Mouse (Mus musculus) gastrocnemius, postnatal 36 days (tissue): ENCODE results near the gene Anapc1. TPM values are rescaled to one million over a fixed set of nuclear protein-coding genes. Genes with fewer than 3 reads are reported as not detected.

Source experiments
- DNase-seq, 2 experiments: peaks; one replicate each; pipeline ENCODE4 v3.0.0; 2022
- intact Hi-C: fragments of 180-260 bp; cut with DNase I; formaldehyde crosslinking; loops from one replicate; pipeline ENCODE4 v1.15.1; 2025
- long read RNA-seq, 2 experiments: library from polyadenylated mRNA; stranded (forward); transcript quantifications; one replicate each; pipeline ENCODE4 v2.0.0; 2021
- total RNA-seq, 2 experiments: library from RNA; stranded (reverse); gene quantifications; 2 replicates each; pipeline ENCODE4 v1.2.3; 2021

Gene Anapc1
- total RNA-seq: 10 to 100 TPM; 31.5 to 34.2 TPM
- long read RNA-seq, experiment 1, full-length matches to known transcripts: 1 of 9 reads
- long read RNA-seq, experiment 1, partial matches to known transcripts: 3 of 9 reads
- long read RNA-seq, experiment 1, other reads (novel, unspliced or antisense): 5 of 9 reads
- long read RNA-seq, experiment 2, full-length matches to known transcripts: 1 of 6 reads
- long read RNA-seq, experiment 2, partial matches to known transcripts: 4 of 6 reads
- long read RNA-seq, experiment 2, other reads (novel, unspliced or antisense): 1 of 6 reads

DNA sequence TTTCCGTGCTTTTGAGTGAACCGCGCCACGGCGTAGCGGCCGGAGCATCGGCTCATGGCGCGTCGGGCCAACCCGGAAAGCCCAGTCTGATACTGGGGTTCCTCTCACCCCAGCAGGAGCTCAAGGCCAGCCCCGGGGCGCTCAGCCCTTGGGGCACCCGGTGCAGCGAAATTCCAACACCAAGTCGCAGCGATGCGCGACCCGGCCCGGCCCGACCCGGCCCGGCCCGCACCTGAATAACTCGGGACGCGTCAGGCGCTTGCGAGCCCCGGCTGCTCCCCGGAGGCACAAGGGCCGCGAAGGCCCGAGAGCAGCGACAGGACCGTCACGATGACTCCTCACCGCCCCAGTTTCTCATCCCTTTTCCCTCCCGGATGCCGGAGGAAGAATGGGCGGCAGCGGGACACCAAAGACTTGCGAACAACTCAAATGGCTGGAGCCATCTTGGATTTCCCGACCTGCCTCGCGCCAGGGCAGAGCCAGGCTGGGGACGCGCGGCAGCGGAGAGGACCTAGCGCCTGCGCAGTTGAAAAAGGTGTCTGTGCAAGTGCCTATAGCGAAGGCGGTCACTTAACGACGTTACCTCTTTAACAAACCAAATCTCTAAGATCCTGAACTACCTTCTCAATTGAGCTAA, at the start of gene Anapc1:
Gene Anapc1, minus strand, starts transcription at position 471 of the 637 bp plus-strand sequence.
- intact Hi-C loops: no loop called here

GRCm38 (mm10) chr2:128735089-128735488, 47.9 kb upstream of the Anapc1 start:
- DNase-seq: no peak
- intact Hi-C loops: no loop called here

More for the DNA sequence above, at the start of gene Anapc1:
- peak; percentile 70 to 80 for DNase-seq

GRCm38 (mm10) chr2:128731951-128732350, 44.8 kb upstream of the Anapc1 start:
- intact Hi-C loops: no loop called here
- no peak for DNase-seq

DNA sequence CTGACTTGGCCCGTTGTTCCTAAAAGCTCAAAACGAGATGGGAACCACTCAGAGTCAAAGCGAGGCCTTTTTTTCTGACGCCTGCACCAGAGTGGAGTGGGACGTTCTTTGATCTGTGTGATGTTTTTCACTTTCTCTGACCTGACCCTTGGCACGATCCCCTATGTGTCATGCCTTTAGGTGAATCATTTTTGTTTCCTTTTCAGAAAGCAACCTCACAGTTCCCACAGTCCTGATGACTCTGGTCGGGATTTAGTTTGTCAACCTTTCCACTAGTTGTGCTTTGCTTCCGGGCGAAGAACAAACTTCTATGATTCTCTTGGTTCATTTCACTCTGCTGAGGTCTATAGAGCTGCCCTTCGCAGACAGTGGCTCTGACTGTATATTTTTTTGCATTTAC, 44.3 kb upstream of the Anapc1 start:
- DNase-seq: no peak
- intact Hi-C loops: no loop called here

- intact Hi-C loops: no loop called here
- no peak for DNase-seq
Measured at GRCm38 (mm10) chr2:128729141-128729540, 42.0 kb upstream of the Anapc1 start.

- intact Hi-C loops: no loop called here
- no peak for DNase-seq
Measured at GRCm38 (mm10) chr2:128728066-128728465, 40.9 kb upstream of the Anapc1 start.

GRCm38 (mm10) chr2:128727552-128727951, 40.4 kb upstream of the Anapc1 start:
- no peak for DNase-seq
- intact Hi-C loops: no loop called here

DNA sequence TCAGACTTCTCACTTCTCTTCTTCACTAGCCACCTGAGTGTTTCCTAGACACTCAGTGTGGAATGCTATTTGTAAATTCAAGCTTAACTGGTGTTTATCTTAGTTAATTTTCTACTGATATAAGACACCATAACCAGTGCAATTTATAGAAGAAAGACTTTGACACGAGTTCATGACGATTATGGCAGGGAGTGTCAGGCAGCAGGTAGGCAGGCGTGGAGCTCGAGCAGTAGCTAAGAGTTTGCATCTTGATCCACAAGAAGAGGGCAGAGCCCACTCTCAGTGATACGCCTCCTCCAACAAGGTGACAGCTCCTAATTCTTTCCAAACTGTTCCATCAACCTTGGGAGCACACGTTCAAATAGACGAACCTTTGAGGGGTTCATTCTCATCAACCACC, 39.4 kb upstream of the Anapc1 start:
- intact Hi-C loops: no loop called here

GRCm38 (mm10) chr2:128726067-128726466, 38.9 kb upstream of the Anapc1 start:
- DNase-seq: no peak
- intact Hi-C loops: no loop called here

More for the DNA sequence above, 39.4 kb upstream of the Anapc1 start:
- no peak for DNase-seq

DNA sequence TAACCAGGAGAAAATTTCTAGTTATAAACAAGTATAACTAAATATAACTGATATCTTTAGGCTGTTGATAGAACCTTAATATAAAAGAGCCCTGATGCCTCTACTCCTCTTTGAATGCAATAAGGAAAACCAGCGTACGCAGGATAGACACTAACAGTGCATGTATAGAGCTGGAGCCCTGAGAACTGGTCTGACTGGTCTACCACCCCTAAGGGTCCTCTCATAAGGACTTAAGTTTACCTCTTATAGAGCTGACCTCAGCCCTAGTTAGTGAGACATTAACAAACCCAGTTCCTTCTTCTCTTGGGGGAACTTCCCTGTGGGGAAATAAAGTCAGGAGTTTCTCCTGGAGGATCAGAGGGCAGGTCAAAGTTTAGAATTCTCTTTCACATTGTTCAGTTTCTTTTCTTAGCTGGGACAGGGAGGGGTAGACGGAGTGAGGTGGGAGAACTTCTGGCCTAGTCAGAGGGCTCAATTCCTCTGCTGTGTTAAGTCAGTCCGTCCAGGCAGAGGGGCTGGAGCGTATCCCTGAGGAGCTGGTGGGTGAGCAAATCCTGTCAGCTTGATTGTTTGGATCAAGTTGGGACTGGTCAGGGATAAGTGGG, 35.0 kb upstream of the Anapc1 start:
- DNase-seq: no peak
- intact Hi-C loops: no loop called here

DNA sequence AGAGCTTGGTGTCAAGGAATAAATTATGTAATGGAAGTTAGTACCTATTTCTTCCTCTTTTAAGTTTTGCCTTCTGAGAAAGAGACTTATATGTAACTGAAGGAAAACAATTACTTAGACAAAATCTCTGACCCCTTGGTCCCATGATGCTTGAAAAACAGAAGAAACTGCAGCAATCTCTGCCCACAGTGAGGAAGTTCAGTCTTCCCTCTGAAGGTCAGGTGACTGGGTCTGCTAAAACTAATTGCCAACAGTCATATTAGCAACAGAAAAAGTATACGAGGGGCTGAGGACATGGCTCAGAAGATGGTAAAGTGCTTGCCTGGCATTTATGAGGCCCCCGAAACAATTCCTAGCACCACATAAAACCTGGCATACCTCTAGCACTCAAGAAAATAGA, 32.2 kb upstream of the Anapc1 start:
- intact Hi-C loops: no loop called here
- no peak for DNase-seq

GRCm38 (mm10) chr2:128715979-128716378, 28.8 kb upstream of the Anapc1 start:
- intact Hi-C loops: no loop called here

GRCm38 (mm10) chr2:128714724-128715241, 27.6 kb upstream of the Anapc1 start:
- intact Hi-C loops: no loop called here

More at GRCm38 (mm10) chr2:128715979-128716378, 28.8 kb upstream of the Anapc1 start:
- no peak for DNase-seq

GRCm38 (mm10) chr2:128713548-128714003, 26.4 kb upstream of the Anapc1 start:
- no peak for DNase-seq
- intact Hi-C loops: no loop called here

More at GRCm38 (mm10) chr2:128714724-128715241, 27.6 kb upstream of the Anapc1 start:
- DNase-seq: no peak

DNA sequence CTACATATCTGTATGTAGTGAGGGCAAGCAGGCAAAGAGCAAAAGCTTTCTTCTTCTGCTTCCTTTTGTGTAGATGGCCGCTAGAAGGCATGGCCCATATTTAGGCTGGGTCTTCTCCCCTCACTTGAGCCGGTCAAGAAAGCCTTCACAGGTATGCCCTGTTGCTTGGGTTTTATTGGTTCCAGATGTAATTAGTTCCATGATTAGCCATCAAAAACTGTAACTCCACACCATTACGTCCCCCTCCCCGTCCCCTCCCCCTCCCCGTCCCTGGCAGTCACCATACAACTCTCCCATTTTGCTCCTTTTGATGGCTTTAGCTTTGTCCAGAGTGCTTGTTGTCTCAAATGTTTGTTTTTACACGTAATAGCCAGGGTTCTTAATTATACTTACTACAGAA, 25.7 kb upstream of the Anapc1 start:
- DNase-seq: no peak
- intact Hi-C loops: no loop called here

GRCm38 (mm10) chr2:128710609-128711008, 23.4 kb upstream of the Anapc1 start:
- intact Hi-C loops: no loop called here
- no peak for DNase-seq

- intact Hi-C loops: loop anchor here (5.0 kb wide), 1 partner anchor 88 kb away; no protein-coding TSS in a partner anchor
- DNase-seq: no peak
Measured at GRCm38 (mm10) chr2:128709264-128709663, 22.1 kb upstream of the Anapc1 start.

- intact Hi-C loops: no loop called here
- no peak for DNase-seq
Measured at GRCm38 (mm10) chr2:128704474-128704873, 17.3 kb upstream of the Anapc1 start.

DNA sequence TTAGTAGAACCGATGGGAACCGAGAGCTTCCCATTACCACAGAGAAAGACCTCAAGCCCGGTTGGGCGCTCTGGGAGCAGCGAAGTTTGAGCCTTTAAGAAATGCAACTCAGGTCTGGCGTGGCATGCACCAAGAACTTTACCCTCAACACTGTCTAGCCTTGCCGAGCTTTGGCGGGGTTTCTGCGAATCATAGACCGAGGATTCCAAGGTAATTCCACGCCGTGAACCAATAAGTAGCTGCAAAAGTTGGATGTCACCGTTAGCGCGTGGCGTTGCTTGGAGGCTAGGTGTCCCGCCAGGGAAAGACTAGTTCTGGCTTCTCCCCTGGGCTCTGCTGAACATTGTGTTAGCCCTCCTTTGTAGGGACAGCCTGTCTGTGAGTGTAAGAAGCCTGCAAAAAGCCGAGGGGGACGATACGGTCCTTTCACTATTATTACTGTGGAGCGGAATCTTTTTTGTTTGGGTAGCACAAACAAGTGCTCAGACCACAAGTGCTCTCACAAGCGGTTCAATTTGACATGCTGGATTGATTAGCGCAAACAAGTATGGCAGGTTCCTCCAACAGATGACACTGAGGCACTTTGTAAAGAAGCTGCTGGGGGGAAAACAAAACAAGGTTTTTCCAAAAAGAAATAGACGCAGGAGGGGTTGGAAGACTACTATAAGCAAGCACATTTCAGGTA, 12.2 kb upstream of the Anapc1 start:
- intact Hi-C loops: no loop called here
- peak in 1 of 2 experiments; percentile 8 for DNase-seq

GRCm38 (mm10) chr2:128698693-128699181, 11.5 kb upstream of the Anapc1 start, which contains the start of gene Mertk:
Gene Mertk, plus strand, starts transcription at chr2:128698956.
- intact Hi-C loops: loop anchor here (1.0 kb wide), 1 partner anchor 119 kb away; no protein-coding TSS in a partner anchor

More at GRCm38 (mm10) chr2:128698693-128699181, 11.5 kb upstream of the Anapc1 start, which contains the start of gene Mertk:
- DNase-seq: peak; percentile 82 to 86
